Mouse (Mus musculus): Measurements from ENCODE around the gene Kif18b. TPM values are rescaled to one million over a fixed set of nuclear protein-coding genes. Genes with fewer than 3 reads are reported as not detected.

Kif18b gene
- total RNA-seq, 2 experiments from 2014 or later: not detected

DNA sequence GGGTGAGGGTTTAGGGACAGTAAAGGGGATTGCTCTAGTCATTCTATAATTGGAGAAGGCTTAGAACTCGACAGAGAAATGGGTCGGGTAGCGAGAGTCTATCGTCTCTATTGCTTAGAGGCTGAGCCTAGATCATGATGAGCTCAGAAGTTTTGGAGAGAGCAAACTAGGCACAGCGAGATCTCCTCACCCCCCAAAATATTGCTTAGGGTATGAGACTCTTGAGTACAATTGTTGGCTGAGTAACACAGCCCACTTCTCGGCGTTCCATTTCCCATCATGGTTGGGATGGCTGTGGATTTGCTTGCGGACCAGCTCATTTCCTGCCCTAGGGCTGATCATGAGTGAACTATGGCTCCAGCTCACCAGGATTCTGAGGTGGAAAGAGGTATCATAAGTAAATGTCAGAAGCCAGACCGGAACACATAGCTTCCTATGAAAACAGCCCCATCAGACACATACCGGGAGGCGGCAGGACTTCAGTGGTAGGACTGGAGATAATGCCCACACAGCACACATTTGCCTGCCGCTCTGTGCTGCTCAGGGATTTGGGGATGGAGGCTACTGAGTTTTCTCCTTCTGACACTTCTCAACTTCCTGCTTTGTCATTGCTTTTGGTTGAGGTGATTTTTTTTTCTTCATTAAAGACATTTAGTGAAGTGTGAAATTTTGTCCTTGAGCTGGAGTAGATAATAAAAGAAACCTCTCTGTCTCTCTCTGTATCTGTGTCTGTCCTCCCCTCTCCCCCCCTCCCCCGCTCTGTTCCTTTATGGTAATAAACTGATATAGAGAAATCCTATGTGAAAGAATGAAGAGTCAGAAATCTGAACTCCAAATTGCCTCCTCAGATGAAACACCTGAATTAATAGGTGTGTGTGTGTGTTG is 43.4 kb downstream of the Kif18b start:
- peak in 1 of 2 experiments; percentile 30 for DNase-seq (ENCODE audit: low spot score in 2 of 2)

DNA sequence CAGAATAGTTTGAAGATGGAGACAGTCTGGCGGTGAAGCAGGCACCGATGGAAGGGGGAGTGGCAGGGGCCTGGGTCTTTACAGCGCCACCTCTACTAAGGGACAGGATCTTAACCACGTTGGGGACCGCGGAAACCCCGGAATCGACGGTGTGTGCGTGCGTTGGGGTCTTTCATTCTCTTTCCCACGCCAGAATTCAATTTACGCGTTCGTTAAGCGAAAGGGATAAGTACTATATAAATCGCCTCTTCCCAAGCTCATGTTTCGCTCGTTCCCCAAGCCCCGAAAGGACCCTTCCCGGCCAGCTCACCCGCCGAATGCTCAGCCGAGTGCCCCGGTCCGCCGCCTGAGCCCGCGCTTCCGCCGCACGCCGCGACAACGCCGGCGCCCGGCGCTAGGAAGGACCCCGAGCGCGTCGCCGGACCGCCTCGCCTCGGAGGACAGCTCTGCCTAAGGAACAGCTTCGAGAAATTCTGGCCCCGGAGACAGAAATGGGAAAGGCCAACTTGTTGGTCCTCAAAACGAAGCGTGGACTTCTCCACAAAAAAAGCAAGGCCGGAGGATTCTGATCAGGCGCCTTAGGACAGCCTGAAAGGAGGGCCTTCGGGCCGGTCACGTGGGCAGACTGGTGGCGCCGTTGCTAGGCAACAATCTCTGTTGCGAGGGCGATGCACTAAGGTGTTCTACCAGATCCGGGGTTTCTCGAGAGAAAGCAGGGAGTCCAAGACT is 44.2 kb downstream of the Kif18b start, which contains the start of the genes Eftud2 and Ccdc103:
Gene Eftud2 (minus strand): TSS at position 401 of the 729 bp plus-strand sequence.
Gene Ccdc103 (plus strand): TSS at position 620 of the 729 bp plus-strand sequence.
- DNase-seq (ENCODE audit: low spot score in 2 of 2): peak; percentile 90 to 97

DNA sequence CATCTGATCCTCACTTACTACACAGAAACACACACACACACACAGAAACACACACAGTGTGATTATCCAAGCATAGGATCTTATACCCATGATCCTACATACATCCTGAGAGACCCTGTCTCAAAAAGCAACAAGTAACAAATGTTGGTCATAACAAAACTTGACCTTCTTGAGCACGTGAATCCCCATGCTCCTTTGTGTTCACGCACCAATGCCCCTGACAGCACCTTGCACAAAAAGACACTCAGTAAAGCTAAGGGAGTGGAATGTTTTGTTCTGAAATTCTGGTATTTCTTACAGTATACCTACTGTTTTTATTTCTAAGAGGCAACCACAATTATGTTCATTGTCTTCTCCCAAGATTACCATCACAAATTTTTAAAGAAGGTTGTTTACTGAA is 45.4 kb downstream of the Kif18b start:
- DNase-seq (ENCODE audit: low spot score in 2 of 2): no peak

DNA sequence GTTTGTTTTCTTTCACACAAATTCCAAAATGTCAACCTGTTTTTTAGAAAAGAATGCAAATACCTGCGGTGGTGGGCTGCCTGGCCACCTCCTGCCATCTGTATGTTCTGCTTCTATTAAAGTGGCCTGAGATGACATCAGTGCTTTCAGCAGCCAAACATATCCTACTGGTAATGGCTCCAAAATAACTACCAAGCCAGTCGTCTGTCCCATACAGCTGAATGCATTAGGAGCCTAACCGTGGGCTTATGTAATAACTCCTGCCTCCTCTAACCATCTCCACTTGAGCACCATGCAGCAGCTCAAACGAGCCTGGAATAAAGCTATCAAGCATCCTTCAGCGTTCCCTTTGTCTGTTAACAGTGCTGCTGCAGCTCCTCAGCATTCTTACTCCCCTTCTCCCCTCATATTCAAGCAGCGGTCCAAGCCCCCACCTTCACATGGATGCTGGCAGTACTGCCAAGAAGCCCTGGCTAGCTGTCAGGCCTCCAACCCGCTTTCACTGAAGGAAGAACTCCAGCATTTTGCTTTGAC is 50.1 kb downstream of the Kif18b start:
- peak; percentile 69 to 88 for DNase-seq (ENCODE audit: low spot score in 2 of 2)

DNA sequence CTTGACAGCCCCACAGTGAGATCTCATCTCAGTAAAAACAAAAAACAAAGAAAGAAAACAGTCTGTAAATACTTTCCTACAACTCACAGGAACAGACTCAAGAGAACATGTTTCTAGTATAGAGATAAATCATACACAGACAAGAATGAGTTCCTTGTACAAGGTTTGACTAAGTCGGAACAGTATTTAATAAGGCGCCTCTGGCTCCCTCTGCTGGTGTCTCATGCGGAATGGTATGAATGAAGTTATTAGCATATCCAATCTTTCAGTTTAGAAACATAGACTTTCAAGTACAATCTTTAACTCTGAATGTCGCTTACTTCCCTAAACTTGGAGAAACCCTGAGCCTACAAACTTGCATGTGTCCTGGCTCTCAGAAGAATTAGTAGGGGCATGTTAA is 60.7 kb downstream of the Kif18b start:
- peak in 1 of 2 experiments; percentile 80 for DNase-seq (ENCODE audit: low spot score in 2 of 2)

DNA sequence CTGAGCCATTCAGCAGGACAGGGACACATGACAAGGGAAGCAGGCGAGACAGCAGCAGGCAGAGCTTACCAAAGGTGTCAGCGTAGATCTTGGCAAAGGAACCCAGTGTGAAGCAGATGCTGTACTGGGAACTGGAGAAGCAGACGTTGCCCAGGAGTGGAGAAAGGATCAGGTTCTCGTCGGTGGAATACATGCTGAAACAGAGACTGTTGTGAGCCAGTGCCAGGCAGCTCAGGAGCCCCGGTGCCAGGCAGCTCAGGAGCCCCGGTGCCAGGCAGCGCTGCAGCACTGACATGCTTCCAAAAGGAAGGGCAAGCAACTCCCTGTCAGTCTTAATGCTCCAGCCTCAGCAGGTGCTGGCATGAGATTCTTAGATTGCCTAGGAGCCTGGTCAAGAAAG is 65.0 kb downstream of the Kif18b start:
- DNase-seq (ENCODE audit: low spot score in 2 of 2): no peak

DNA sequence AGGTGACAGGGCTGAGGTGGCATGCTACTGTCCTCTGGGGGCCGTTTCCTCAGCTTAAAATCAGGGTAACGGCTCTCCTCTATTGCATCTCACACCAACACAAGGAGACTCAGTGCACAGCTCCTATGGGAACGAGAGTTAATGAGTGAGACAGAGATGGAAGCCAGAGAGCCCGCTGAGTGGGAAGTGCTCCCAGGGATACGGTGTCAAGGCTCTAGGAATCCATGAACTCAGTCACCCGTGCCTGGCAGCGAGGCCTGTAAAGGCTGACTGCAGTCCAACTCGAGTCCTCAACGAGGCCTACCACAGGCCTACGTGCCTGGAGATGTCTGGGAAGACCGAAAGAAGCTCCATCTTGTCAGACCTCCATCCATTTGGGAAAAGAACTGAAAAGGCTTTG is 66.0 kb downstream of the Kif18b start:
- DNase-seq (ENCODE audit: low spot score in 2 of 2): no peak

DNA sequence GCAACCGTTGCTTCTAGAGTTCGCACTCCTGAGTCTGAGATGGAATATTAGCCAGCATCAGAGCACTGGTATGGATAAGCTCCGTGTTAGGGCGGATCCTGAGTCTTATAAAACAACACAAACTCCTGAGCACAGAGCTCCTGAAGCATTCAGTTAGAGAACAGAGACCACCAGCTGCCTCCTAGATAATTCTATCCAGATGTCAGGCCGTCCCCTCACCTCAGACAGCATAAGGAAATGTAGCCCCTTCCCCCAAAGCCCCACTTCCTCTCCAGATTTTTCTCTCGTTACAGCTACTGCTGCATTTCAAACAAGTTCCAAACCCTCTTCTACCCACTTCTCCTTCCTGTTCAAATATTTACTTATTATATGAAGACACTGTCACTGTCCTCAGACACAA is 69.0 kb downstream of the Kif18b start:
- DNase-seq (ENCODE audit: low spot score in 2 of 2): no peak

Other genes starting within 250 kb of the Kif18b start
- 10 to 100 TPM; 30.4 to 31.9 TPM for gene Ccdc43, start 227.3 kb downstream of the Kif18b start, total RNA-seq (2021)
- 100 to 1,000 TPM; 166 to 185 TPM for gene Adam11, start 163.7 kb downstream of the Kif18b start, total RNA-seq (2021)
- 1 to 10 TPM; 3.0 to 3.8 TPM for gene Gjc1, start 105.4 kb downstream of the Kif18b start, total RNA-seq (2021)
- gene Higd1b, start 89.3 kb downstream of the Kif18b start, total RNA-seq (2021): 1 to 10 TPM; 4.0 to 4.8 TPM
- 100 to 1,000 TPM; 123 to 126 TPM for gene Eftud2, start 44.1 kb downstream of the Kif18b start, total RNA-seq (2021)
- gene Ccdc103, start 43.9 kb downstream of the Kif18b start, total RNA-seq (2021): 1 to 10 TPM; 1.5 to 2.2 TPM
- gene Fam187a, start 40.0 kb downstream of the Kif18b start, total RNA-seq (2021): under 1 TPM in 1 of 2 experiments, not detected in 1; 0.27 TPM
- 100 to 1,000 TPM; 441 to 481 TPM for gene Gfap, start 24.2 kb downstream of the Kif18b start, total RNA-seq (2021)
- 10 to 100 TPM; 17.3 to 20.4 TPM for gene C1ql1, start 21.6 kb upstream of the Kif18b start, total RNA-seq (2021)
- 100 to 1,000 TPM; 166 to 172 TPM for gene Nmt1, start 103.1 kb upstream of the Kif18b start, total RNA-seq (2021)
- gene Dcakd, start 103.2 kb upstream of the Kif18b start, total RNA-seq (2021): 10 to 100 TPM; 68.9 to 69.0 TPM
- gene Plcd3, start 176.5 kb upstream of the Kif18b start, total RNA-seq (2021): 10 to 100 TPM; 11.0 TPM
- gene Acbd4, start 176.6 kb upstream of the Kif18b start, total RNA-seq (2021): 10 to 100 TPM; 75.1 to 90.2 TPM
- gene Hexim1, start 191.1 kb upstream of the Kif18b start, total RNA-seq (2021): 10 to 100 TPM; 53.7 to 57.3 TPM
- gene Hexim2, start 207.3 kb upstream of the Kif18b start, total RNA-seq (2021): 10 to 100 TPM; 11.2 to 12.5 TPM
- gene Fmnl1, start 246.0 kb upstream of the Kif18b start, total RNA-seq (2021): 100 to 1,000 TPM; 132 to 148 TPM